Mouse (Mus musculus): ENCODE data around the gene Tax1bp3.

DNA sequence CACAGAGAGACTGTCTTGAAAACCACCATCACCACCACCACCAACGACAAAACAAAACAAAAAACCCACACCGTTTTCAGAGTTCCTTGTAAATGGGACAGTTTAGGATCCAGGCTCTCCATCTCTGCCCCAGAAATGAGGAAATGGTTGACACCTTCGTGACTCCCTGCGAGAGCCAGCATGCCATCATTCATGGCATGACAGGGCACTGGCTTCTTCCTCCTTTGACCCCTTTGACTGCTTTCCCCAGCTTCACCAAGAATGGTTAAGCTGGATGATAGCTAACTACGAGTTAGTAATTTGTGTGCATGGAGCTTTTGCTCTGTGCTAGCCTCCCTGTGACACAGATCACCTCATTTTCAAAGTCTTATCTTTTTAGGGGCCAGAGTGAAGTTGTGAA lies 14.6 kb upstream of the Tax1bp3 start:
- TF ChIP-seq POLR2A (IDR thresholded peaks at IDR 0.05; ENCODE audit: borderline replicate concordance, extremely low read depth, low read depth, low read length): no peak
- TF ChIP-seq CTCF (IDR thresholded peaks at IDR 0.05; ENCODE audit: insufficient read depth, low read length): no peak
